Comparison of ENCODE assay signal across 8 mouse cellular contexts in genomic region chr4:45013031-45013431, GRCm38 (mm10). TPM values are rescaled to one million over a fixed set of nuclear protein-coding genes. Genes with fewer than 3 reads are reported as not detected.
DNase-seq lines count a peak whose midpoint lies in the region; ATAC-seq and TF ChIP-seq lines count a peak whose summit lies in the region.

No protein-coding gene starts in this region.

- TF ChIP-seq CTCF in G1E (IDR thresholded peaks at IDR 0.05; ENCODE audit: low read depth, low read length) = no peak
- TF ChIP-seq CTCF in liver, adult 2 months (IDR thresholded peaks at IDR 0.05; ENCODE audit: low read depth, low read length) = no peak

- intact Hi-C loops in heart, postnatal 25 days (cut with DNase I) = loop anchor here (5.0 to 10.0 kb wide), 3 partner anchors 41 to 522 kb away; partner anchors contain the start of genes Shb and Slc25a51

- no peaks in the 10 kb centered on the region for H3K27me3 ChIP-seq in heart, embryonic 10.5 days (ENCODE audit: insufficient read depth, poor library complexity, severe bottlenecking)
- no peaks in the 10 kb centered on the region for H3K27me3 ChIP-seq in G1E (ENCODE audit: insufficient read depth, low read length)
- H3K27me3 ChIP-seq in forebrain, embryonic 16.5 days (replicated peaks; ENCODE audit: control insufficient read depth, insufficient read depth, low read length) = no peaks in the 10 kb centered on the region
- no peaks in the 10 kb centered on the region for H3K27me3 ChIP-seq in liver, adult 2 months (ENCODE audit: control insufficient read depth, insufficient read depth, low read length)
- H3K27me3 ChIP-seq in stomach, embryonic 14.5 days (ENCODE audit: control insufficient read depth, insufficient read depth, low read length) = no peaks in the 10 kb centered on the region

- 2% methylated on average over 13 of the region's 13 CpGs for WGBS in heart, embryonic 10.5 days
- 2% methylated on average over 13 of the region's 13 CpGs for WGBS in forebrain, embryonic 16.5 days
- WGBS in liver, adult 2 months = under 1% methylated on average over 13 of the region's 13 CpGs
- under 1% methylated on average over 13 of the region's 13 CpGs for WGBS in stomach, embryonic 14.5 days

- 0 out of 2 replicates have a peak, but pooled peaks have one; percentile 11 for ATAC-seq in G1E (ENCODE audit: extremely low read depth, insufficient number of reproducible peaks, low FRiP score, poor library complexity, severe bottlenecking)
- no peak for ATAC-seq in forebrain, embryonic 16.5 days
- no peak for ATAC-seq in stomach, embryonic 14.5 days (ENCODE audit: insufficient number of reproducible peaks, insufficient read depth, low FRiP score, low read depth)

- H3K9me3 ChIP-seq in heart, embryonic 10.5 days = no peaks in the 10 kb centered on the region
- no peaks in the 10 kb centered on the region for H3K9me3 ChIP-seq in G1E (replicated peaks)
- H3K9me3 ChIP-seq in forebrain, embryonic 16.5 days (ENCODE audit: control insufficient read depth, low read length) = no peaks in the 10 kb centered on the region
- no peaks in the 10 kb centered on the region for H3K9me3 ChIP-seq in stomach, embryonic 14.5 days (ENCODE audit: control insufficient read depth, low read depth, low read length)

- DNase-seq in heart, embryonic 10.5 days (ENCODE audit: low spot score) = no peak
- DNase-seq in heart, postnatal 25 days (ENCODE audit: low spot score) = no peak
- DNase-seq in G1E (ENCODE audit: low spot score) = peak; percentile 29
- peak; percentile 58 for DNase-seq in liver, adult 2 months (ENCODE audit: extremely low read depth, low read depth, low spot score)
- DNase-seq in cerebellum, postnatal 10 days = no peak
- DNase-seq in urinary bladder, postnatal 14 days (ENCODE audit: low spot score) = no peak

- peaks cover 7% of the 10 kb centered on the region; the same call in 1 of the 2 replicates for H3K79me2 ChIP-seq in liver, adult 2 months (ENCODE audit: control insufficient read depth, insufficient read depth, low read length)

- H3K4me3 ChIP-seq in heart, embryonic 10.5 days = peak overlapping the region; percentile 79
- peak overlapping the region; percentile 98 for H3K4me3 ChIP-seq in G1E (ENCODE audit: low read depth, low read length)
- peak overlapping the region; percentile 57 for H3K4me3 ChIP-seq in forebrain, embryonic 16.5 days (replicated peaks; ENCODE audit: low read length)
- H3K4me3 ChIP-seq in liver, adult 2 months (ENCODE audit: insufficient read depth, low read depth, low read length) = peak overlapping the region; percentile 81
- peak overlapping the region; percentile 73 for H3K4me3 ChIP-seq in stomach, embryonic 14.5 days (ENCODE audit: low read depth, low read length)

- H3K27ac ChIP-seq in heart, embryonic 10.5 days = peak overlapping the region; percentile 94
- H3K27ac ChIP-seq in forebrain, embryonic 16.5 days (ENCODE audit: low read length) = peak overlapping the region; percentile 61
- peak overlapping the region; percentile 76 for H3K27ac ChIP-seq in liver, adult 2 months (replicated peaks; ENCODE audit: insufficient read depth, low read depth, low read length)
- peak overlapping the region; percentile 86 for H3K27ac ChIP-seq in stomach, embryonic 14.5 days (ENCODE audit: low read length)

- H3K4me1 ChIP-seq in heart, embryonic 10.5 days = peaks cover 28% of the 10 kb centered on the region
- peaks cover 48% of the 10 kb centered on the region for H3K4me1 ChIP-seq in G1E (ENCODE audit: insufficient read depth, low read depth, low read length)
- H3K4me1 ChIP-seq in forebrain, embryonic 16.5 days (replicated peaks; ENCODE audit: control insufficient read depth, insufficient read depth, low read length) = peaks cover 23% of the 10 kb centered on the region
- peaks cover 12% of the 10 kb centered on the region for H3K4me1 ChIP-seq in liver, adult 2 months (ENCODE audit: control insufficient read depth, insufficient read depth, low read length)
- H3K4me1 ChIP-seq in stomach, embryonic 14.5 days (ENCODE audit: control insufficient read depth, insufficient read depth, low read length) = peaks cover 16% of the 10 kb centered on the region

- peak overlapping the region; percentile 53 for H3K9ac ChIP-seq in forebrain, embryonic 16.5 days (replicated peaks; ENCODE audit: low read depth, low read length)
- H3K9ac ChIP-seq in liver, adult 2 months (ENCODE audit: low read depth, low read length) = peak overlapping the region; percentile 86
- H3K9ac ChIP-seq in stomach, embryonic 14.5 days (replicated peaks; ENCODE audit: low read depth, low read length) = peak overlapping the region; percentile 72

- no peak for TF ChIP-seq POLR2A in liver, adult 2 months (IDR thresholded peaks at IDR 0.05; ENCODE audit: extremely low read depth, insufficient read depth, low read length)

- H3K36me3 ChIP-seq in heart, embryonic 10.5 days = no peaks in the 10 kb centered on the region
- H3K36me3 ChIP-seq in G1E (replicated peaks) = peaks cover 5% of the 10 kb centered on the region
- H3K36me3 ChIP-seq in forebrain, embryonic 16.5 days (ENCODE audit: control insufficient read depth, insufficient read depth) = no peaks in the 10 kb centered on the region
- H3K36me3 ChIP-seq in liver, adult 2 months (ENCODE audit: control insufficient read depth, insufficient read depth, low read length) = no peaks in the 10 kb centered on the region
- H3K36me3 ChIP-seq in stomach, embryonic 14.5 days (ENCODE audit: control insufficient read depth, insufficient read depth, low read length) = no peaks in the 10 kb centered on the region

- peak overlapping the region; percentile 67 for H3K4me2 ChIP-seq in forebrain, embryonic 16.5 days (ENCODE audit: low read length)
- H3K4me2 ChIP-seq in stomach, embryonic 14.5 days (replicated peaks; ENCODE audit: low read depth, low read length) = peak overlapping the region; percentile 68

RNA-seq across cellular contexts. Expression of gene Zbtb5, which starts 0.8 kb away (rescaled TPM):
- polyA plus RNA-seq in heart, embryonic 10.5 days (2016; fragmentation: Nextera tagmentation; extraction: Ambion mirVana) = 19.3 and 21.5 TPM in 2 replicates
- 1 to 10 TPM; 6.3 to 6.7 TPM for total RNA-seq in heart, postnatal 25 days (2021)
- 9.7 and 10.9 TPM in 2 replicates for total RNA-seq in G1E (2014; fragmentation: Nextera tagmentation)
- total RNA-seq in G1E (2017) = 8.7 and 9.8 TPM in 2 replicates
- polyA plus RNA-seq in G1E (2012) = 2.3 and 2.6 TPM in 2 replicates
- polyA plus RNA-seq in forebrain, embryonic 16.5 days (2015; fragmentation: Nextera tagmentation; extraction: Ambion mirVana) = 47.3 and 50.4 TPM in 2 replicates
- 6.9 and 7.1 TPM in 2 replicates for total RNA-seq in liver, adult 2 months (2014; rRNA removed)
- polyA plus RNA-seq in liver, adult 2 months (2012; rRNA removed) = 8.6 and 11.1 TPM in 2 replicates
- 25.4 and 25.6 TPM in 2 replicates for polyA plus RNA-seq in stomach, embryonic 14.5 days (2014; fragmentation: Nextera tagmentation; extraction: Ambion mirVana)

RNA-seq across cellular contexts. Expression of gene Polr1e, which starts 5.4 kb away (rescaled TPM):
- 47.8 and 50.7 TPM in 2 replicates for polyA plus RNA-seq in heart, embryonic 10.5 days (2016; fragmentation: Nextera tagmentation; extraction: Ambion mirVana)
- total RNA-seq in heart, postnatal 25 days (2021) = 10 to 100 TPM; 19.4 to 26.6 TPM
- total RNA-seq in G1E (2014; fragmentation: Nextera tagmentation) = 21.4 and 23.2 TPM in 2 replicates
- total RNA-seq in G1E (2017) = 31.7 and 44.5 TPM in 2 replicates
- 3.5 and 9.2 TPM in 2 replicates for polyA plus RNA-seq in G1E (2012)
- 32.1 and 35.1 TPM in 2 replicates for polyA plus RNA-seq in forebrain, embryonic 16.5 days (2015; fragmentation: Nextera tagmentation; extraction: Ambion mirVana)
- 2.6 and 4.4 TPM in 2 replicates for total RNA-seq in liver, adult 2 months (2014; rRNA removed)
- 3.5 and 3.7 TPM in 2 replicates for polyA plus RNA-seq in liver, adult 2 months (2012; rRNA removed)
- polyA plus RNA-seq in stomach, embryonic 14.5 days (2014; fragmentation: Nextera tagmentation; extraction: Ambion mirVana) = 34.6 and 40.7 TPM in 2 replicates

RNA-seq across cellular contexts. Expression of gene Grhpr, which starts 31.8 kb away (rescaled TPM):
- polyA plus RNA-seq in heart, embryonic 10.5 days (2016; fragmentation: Nextera tagmentation; extraction: Ambion mirVana) = 105 and 108 TPM in 2 replicates
- 10 to 100 TPM; 38.5 to 39.5 TPM for total RNA-seq in heart, postnatal 25 days (2021)
- total RNA-seq in G1E (2014; fragmentation: Nextera tagmentation) (25.2 and 32.4 TPM in 2 replicates), G1E (2017) (30.5 and 33.2 TPM in 2 replicates)
- polyA plus RNA-seq in G1E (2012) = 74.2 and 119 TPM in 2 replicates
- polyA plus RNA-seq in forebrain, embryonic 16.5 days (2015; fragmentation: Nextera tagmentation; extraction: Ambion mirVana) = 19.3 and 20.4 TPM in 2 replicates
- total RNA-seq in liver, adult 2 months (2014; rRNA removed) = 108 and 118 TPM in 2 replicates
- polyA plus RNA-seq in liver, adult 2 months (2012; rRNA removed) = 297 and 313 TPM in 2 replicates
- 48.0 and 55.8 TPM in 2 replicates for polyA plus RNA-seq in stomach, embryonic 14.5 days (2014; fragmentation: Nextera tagmentation; extraction: Ambion mirVana)

Comparison
In these comparisons a context has a peak if more than half of its experiments do, and no peak if none do; other contexts are left out.
1. DNase-seq: peak in G1E (single experiment) and liver, adult 2 months (single experiment); none in heart, embryonic 10.5 days (single experiment), heart, postnatal 25 days (single experiment), cerebellum, postnatal 10 days (0 of 2) and urinary bladder, postnatal 14 days (single experiment).
2. Peak in every context shown above with its lines, with median percentiles within 50 percentile points of each other: H3K27ac ChIP-seq, H3K4me3 ChIP-seq and H3K9ac ChIP-seq.